Mouse (Mus musculus) frontal cortex, postnatal 14 days (tissue): ENCODE results near the gene Chd1.
A peak's percentile ranks its signal among the peaks of the same experiment; 100 is the strongest.
"Not testable (repeated sequence)": the region's sequence is repeated elsewhere in the genome, so short reads cannot be mapped to it uniquely, and the experiment has no call there.

ENCODE experiments used
- DNase-seq, 2 experiments: peaks; one replicate each; pipeline ENCODE4 v3.0.0; 2022; ENCODE audit warnings: low spot score in 2 of 2

Chd1 gene

GRCm38 (mm10) chr17:15737346-15737917, 32.7 kb downstream of the Chd1 start:
- no peak for DNase-seq

- no peak for DNase-seq
Measured at GRCm38 (mm10) chr17:15741836-15742235, 37.1 kb downstream of the Chd1 start.

- no peak for DNase-seq
Measured at GRCm38 (mm10) chr17:15742953-15743352, 38.2 kb downstream of the Chd1 start.

GRCm38 (mm10) chr17:15743379-15743778, 38.6 kb downstream of the Chd1 start:
- DNase-seq: no peak

- no peak for DNase-seq
Measured at GRCm38 (mm10) chr17:15746696-15747095, 41.9 kb downstream of the Chd1 start.

GRCm38 (mm10) chr17:15748022-15748421, 43.3 kb downstream of the Chd1 start:
- no peak for DNase-seq

- not testable (repeated sequence) for DNase-seq
Measured at GRCm38 (mm10) chr17:15751264-15751663, 46.5 kb downstream of the Chd1 start.

- no peak for DNase-seq
Measured at GRCm38 (mm10) chr17:15761191-15761590, 56.4 kb downstream of the Chd1 start.

GRCm38 (mm10) chr17:15769081-15769724, 64.4 kb downstream of the Chd1 start:
- no peak for DNase-seq

GRCm38 (mm10) chr17:15773956-15774355, 69.2 kb downstream of the Chd1 start:
- no peak for DNase-seq

GRCm38 (mm10) chr17:15774565-15775215, 69.9 kb downstream of the Chd1 start:
- no peak for DNase-seq

- no peak for DNase-seq
Measured at GRCm38 (mm10) chr17:15776349-15776748, 71.6 kb downstream of the Chd1 start.

GRCm38 (mm10) chr17:15777979-15778378, 73.2 kb downstream of the Chd1 start:
- no peak for DNase-seq

- peak in 1 of 2 experiments; percentile 20 for DNase-seq
Measured at GRCm38 (mm10) chr17:15787036-15787435, 82.3 kb downstream of the Chd1 start.

- DNase-seq: no peak
Measured at GRCm38 (mm10) chr17:15790716-15791115, 85.9 kb downstream of the Chd1 start.

GRCm38 (mm10) chr17:15799195-15799793, 94.5 kb downstream of the Chd1 start:
- no peak for DNase-seq

- no peak for DNase-seq
Measured at GRCm38 (mm10) chr17:15804008-15804812, 99.4 kb downstream of the Chd1 start.

- DNase-seq: no peak
Measured at GRCm38 (mm10) chr17:15807295-15807984, 102.7 kb downstream of the Chd1 start.

GRCm38 (mm10) chr17:15808015-15808414, 103.2 kb downstream of the Chd1 start:
- DNase-seq: no peak

GRCm38 (mm10) chr17:15808468-15809374, 104.0 kb downstream of the Chd1 start:
- DNase-seq: no peak
